Mouse (Mus musculus) bone marrow macrophage, adult 2 months (primary cell): Measurements from ENCODE around the gene Lrrc25.

Experiments used
- CTCF ChIP-seq: IDR thresholded peaks from 2 replicates; pipeline ENCODE4 v1.5.1; 2012; ENCODE audit warnings: low read depth, mild to moderate bottlenecking, low read length, moderate library complexity
- POLR2A ChIP-seq: IDR thresholded peaks from 2 replicates; pipeline ENCODE4 v1.6.1; 2012; ENCODE audit warnings: mild to moderate bottlenecking, low read depth, low read length, borderline replicate concordance

DNA sequence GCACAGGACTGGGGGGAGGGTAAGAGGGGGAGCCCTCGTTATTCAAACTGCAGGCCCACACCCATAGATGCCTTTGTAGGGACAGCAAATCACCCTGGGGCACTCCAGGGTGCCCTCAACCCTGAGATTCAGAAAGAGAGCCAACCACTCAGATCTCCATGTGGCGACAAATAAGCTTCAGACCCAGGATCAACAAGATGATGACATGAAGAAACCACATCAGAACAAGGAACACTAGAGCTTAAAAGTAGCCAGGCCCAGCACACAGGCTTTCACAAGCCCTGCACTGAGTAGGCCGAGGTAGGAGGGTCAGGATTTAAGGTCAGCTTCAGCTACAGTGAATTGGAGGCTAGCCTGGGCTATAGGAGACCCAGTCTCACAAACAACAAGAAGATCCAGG is 33.0 kb downstream of the Lrrc25 start:
- TF ChIP-seq CTCF, result no peak
- no peak for TF ChIP-seq POLR2A
